13 mouse cellular contexts compared by ENCODE assay signal in the genomic region with DNA sequence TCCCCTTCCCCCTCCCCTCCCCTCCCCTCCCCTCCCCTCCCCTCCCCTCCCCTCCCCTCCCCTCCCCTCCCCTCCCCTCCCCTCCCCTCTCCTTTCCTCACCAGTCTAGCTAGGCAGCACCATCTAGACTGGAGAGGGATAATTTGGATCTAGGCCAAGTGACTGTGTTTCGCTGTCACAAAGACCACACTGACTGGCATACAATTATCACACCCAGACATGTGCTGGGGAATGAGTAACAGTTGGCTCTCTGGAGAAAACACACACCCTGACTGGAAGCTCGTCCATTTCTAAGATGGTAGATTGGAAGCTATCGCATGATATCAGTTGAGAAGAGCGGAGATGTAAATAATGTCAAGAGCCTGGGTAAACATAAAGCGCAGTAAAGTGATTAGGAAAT.
A peak's percentile ranks its signal among the peaks of the same experiment; 100 is the strongest.
DNase-seq lines count a peak whose midpoint lies in the region; ATAC-seq lines count a peak whose summit lies in the region.
"Had no signal": no experiment of that assay in that cellular context is flagged by ENCODE, and none has a peak within 500 bp of the region (broad histone marks: within the 10 kb centered on the region; RNA-seq: fewer than 3 reads in every experiment).

No protein-coding gene starts in this region.

- H3K27ac ChIP-seq in heart, embryonic 11.5 days (ENCODE audit: low read depth, low read length): no peak overlapping the region
- no peak overlapping the region for H3K27ac ChIP-seq in midbrain, embryonic 13.5 days
- no peak overlapping the region for H3K27ac ChIP-seq in midbrain, embryonic 15.5 days
- H3K27ac ChIP-seq in hindbrain, embryonic 16.5 days (ENCODE audit: low read depth, low read length): no peak overlapping the region
- no peak overlapping the region for H3K27ac ChIP-seq in liver, embryonic 12.5 days
- H3K27ac ChIP-seq: limb, embryonic 10.5 days had no signal

- ATAC-seq in heart, embryonic 11.5 days (replicated peaks; ENCODE audit: insufficient number of reproducible peaks, low FRiP score, low TSS enrichment): 0 out of 2 replicates have a peak, but pooled peaks have one; percentile 31
- ATAC-seq in midbrain, embryonic 13.5 days: peak; percentile 89
- ATAC-seq in midbrain, embryonic 15.5 days (replicated peaks): no peak
- ATAC-seq in hindbrain, embryonic 16.5 days: 0 out of 2 replicates have a peak, but pooled peaks have one; percentile 61
- ATAC-seq in liver, embryonic 12.5 days: no peak

- WGBS in heart, embryonic 11.5 days (ENCODE audit: insufficient replicate concordance): 40% methylated on average over 5 of the region's 5 CpGs
- 76% methylated on average over 5 of the region's 5 CpGs for WGBS in midbrain, embryonic 13.5 days
- 65% methylated on average over 5 of the region's 5 CpGs for WGBS in midbrain, embryonic 15.5 days
- 63% methylated on average over 5 of the region's 5 CpGs for WGBS in hindbrain, embryonic 16.5 days
- 72% methylated on average over 5 of the region's 5 CpGs for WGBS in liver, embryonic 12.5 days (ENCODE audit: insufficient replicate concordance)

- H3K4me2 ChIP-seq in heart, embryonic 11.5 days: no peak overlapping the region
- H3K4me2 ChIP-seq in midbrain, embryonic 13.5 days (replicated peaks): no peak overlapping the region
- no peak overlapping the region for H3K4me2 ChIP-seq in midbrain, embryonic 15.5 days
- no peak overlapping the region for H3K4me2 ChIP-seq in hindbrain, embryonic 16.5 days (ENCODE audit: low read length)
- H3K4me2 ChIP-seq in liver, embryonic 12.5 days: no peak overlapping the region

- intact Hi-C loops in heart, postnatal 25 days (cut with DNase I): no loop called here

- no peak overlapping the region for H3K9ac ChIP-seq in heart, embryonic 11.5 days (ENCODE audit: low read depth, low read length)
- no peak overlapping the region for H3K9ac ChIP-seq in midbrain, embryonic 13.5 days (replicated peaks)
- H3K9ac ChIP-seq in midbrain, embryonic 15.5 days: no peak overlapping the region
- H3K9ac ChIP-seq in hindbrain, embryonic 16.5 days (ENCODE audit: low read depth, low read length): no peak overlapping the region
- no peak overlapping the region for H3K9ac ChIP-seq in liver, embryonic 12.5 days

- H3K27me3 ChIP-seq in heart, embryonic 11.5 days (ENCODE audit: control insufficient read depth, insufficient read depth, low read length): no peaks in the 10 kb centered on the region
- no peaks in the 10 kb centered on the region for H3K27me3 ChIP-seq in midbrain, embryonic 13.5 days
- H3K27me3 ChIP-seq in midbrain, embryonic 15.5 days (replicated peaks): no peaks in the 10 kb centered on the region
- H3K27me3 ChIP-seq in hindbrain, embryonic 16.5 days (replicated peaks; ENCODE audit: control insufficient read depth, insufficient read depth, low read length): no peaks in the 10 kb centered on the region
- no peaks in the 10 kb centered on the region for H3K27me3 ChIP-seq in liver, embryonic 12.5 days (replicated peaks)

- H3K9me3 ChIP-seq in heart, embryonic 11.5 days (replicated peaks; ENCODE audit: control insufficient read depth, low read length): peaks cover 6% of the 10 kb centered on the region
- no peaks in the 10 kb centered on the region; the same call in 1 of the 2 replicates for H3K9me3 ChIP-seq in midbrain, embryonic 13.5 days
- no peaks in the 10 kb centered on the region for H3K9me3 ChIP-seq in midbrain, embryonic 15.5 days
- 0 out of 2 replicates have a peak, but pooled peaks cover 2% of the 10 kb centered on the region for H3K9me3 ChIP-seq in hindbrain, embryonic 16.5 days (ENCODE audit: control insufficient read depth, low read length)
- no peaks in the 10 kb centered on the region for H3K9me3 ChIP-seq in liver, embryonic 12.5 days (replicated peaks)
- H3K9me3 ChIP-seq: limb, embryonic 10.5 days had no signal

- no peak overlapping the region for H3K4me3 ChIP-seq in heart, embryonic 11.5 days (ENCODE audit: low read depth, low read length)
- no peak overlapping the region for H3K4me3 ChIP-seq in midbrain, embryonic 13.5 days (replicated peaks)
- H3K4me3 ChIP-seq in midbrain, embryonic 15.5 days: no peak overlapping the region
- H3K4me3 ChIP-seq in hindbrain, embryonic 16.5 days (ENCODE audit: low read length): no peak overlapping the region
- no peak overlapping the region for H3K4me3 ChIP-seq in liver, embryonic 12.5 days
- H3K4me3 ChIP-seq: limb, embryonic 10.5 days had no signal

- H3K4me1 ChIP-seq in heart, embryonic 11.5 days (ENCODE audit: control insufficient read depth, insufficient read depth, low read length): peaks cover 14% of the 10 kb centered on the region
- no peaks in the 10 kb centered on the region for H3K4me1 ChIP-seq in midbrain, embryonic 13.5 days (replicated peaks)
- H3K4me1 ChIP-seq in midbrain, embryonic 15.5 days: no peaks in the 10 kb centered on the region
- H3K4me1 ChIP-seq in hindbrain, embryonic 16.5 days (ENCODE audit: control insufficient read depth, insufficient read depth, low read depth, low read length): no peaks in the 10 kb centered on the region
- peaks cover 8% of the 10 kb centered on the region; the same call in 1 of the 2 replicates for H3K4me1 ChIP-seq in liver, embryonic 12.5 days

- no peak for DNase-seq in heart, postnatal 25 days (ENCODE audit: low spot score)
- peak; percentile 5 for DNase-seq in retina, postnatal 7 days (ENCODE audit: low read depth, low spot score)
- DNase-seq in B cell, adult 2 months: no peak
- DNase-seq: adrenal gland, postnatal 10 days; cerebellum, adult 11-12 months; kidney, adult 18-20 months; lung, adult 18-20 months had no signal

- H3K36me3 ChIP-seq in heart, embryonic 11.5 days (ENCODE audit: control insufficient read depth, insufficient read depth, low read length): no peaks in the 10 kb centered on the region
- no peaks in the 10 kb centered on the region for H3K36me3 ChIP-seq in midbrain, embryonic 13.5 days
- H3K36me3 ChIP-seq in midbrain, embryonic 15.5 days (replicated peaks): no peaks in the 10 kb centered on the region
- no peaks in the 10 kb centered on the region for H3K36me3 ChIP-seq in hindbrain, embryonic 16.5 days (ENCODE audit: control insufficient read depth, insufficient read depth, low read length)
- no peaks in the 10 kb centered on the region for H3K36me3 ChIP-seq in liver, embryonic 12.5 days
- H3K36me3 ChIP-seq: limb, embryonic 10.5 days had no signal

Comparison
In these comparisons a context has a peak if more than half of its experiments do, and no peak if none do; other contexts are left out.
1. ATAC-seq: peak in heart, embryonic 11.5 days (single experiment), midbrain, embryonic 13.5 days (single experiment) and hindbrain, embryonic 16.5 days (single experiment); none in midbrain, embryonic 15.5 days (single experiment) and liver, embryonic 12.5 days (single experiment).